Mouse (Mus musculus) heart, postnatal 0 days (tissue): ENCODE results near the gene Neurl3.

ENCODE experiments used
- CTCF ChIP-seq: IDR thresholded peaks from 2 replicates; pipeline ENCODE4 v1.5.1; 2016; ENCODE audit warnings: antibody characterized with exemption, control low read depth, low read depth
- EP300 ChIP-seq: IDR thresholded peaks from 2 replicates; pipeline ENCODE4 v1.6.1; 2016; ENCODE audit warnings: antibody characterized with exemption, low read depth

GRCm38 (mm10) chr1:36272546-36272945 is 1.9 kb downstream of the Neurl3 start:
- TF ChIP-seq CTCF: no peak
- TF ChIP-seq EP300: no peak
